In the genomic region with DNA sequence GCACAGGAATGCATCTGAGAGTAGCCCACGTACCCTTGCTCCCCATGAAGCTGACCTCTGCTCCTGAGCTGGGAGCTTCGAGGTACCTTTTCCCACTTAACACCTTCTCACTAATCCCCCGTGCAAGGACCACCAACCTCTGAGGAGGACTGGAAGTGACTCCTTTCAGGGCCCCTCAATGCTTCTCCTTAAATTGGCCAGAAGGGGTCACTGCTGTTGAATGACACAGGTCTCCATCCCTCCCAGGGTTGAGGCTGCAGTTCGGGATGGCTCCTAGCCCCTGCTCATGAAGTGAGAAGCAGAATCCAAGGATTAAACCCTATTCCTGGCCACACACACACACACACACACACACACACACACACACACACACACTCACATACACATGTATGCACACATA, we compare ENCODE assay signal across 9 mouse cellular contexts.
DNase-seq lines count a peak whose midpoint lies in the region; ATAC-seq and TF ChIP-seq lines count a peak whose summit lies in the region.
"Had no signal": no experiment of that assay in that cellular context is flagged by ENCODE, and none has a peak within 500 bp of the region (broad histone marks: within the 10 kb centered on the region; RNA-seq: fewer than 3 reads in every experiment).

No protein-coding gene starts in this region.

- peak; percentile 33; the same call in 1 of the 2 replicates for TF ChIP-seq CTCF in lung, adult 2 months (IDR thresholded peaks at IDR 0.05; ENCODE audit: insufficient read depth, low read length)

- no peak overlapping the region for H3K4me3 ChIP-seq in heart, embryonic 11.5 days (ENCODE audit: low read depth, low read length)
- H3K4me3 ChIP-seq in lung, adult 2 months (replicated peaks; ENCODE audit: extremely low read depth, low read depth, low read length) = no peak overlapping the region
- H3K4me3 ChIP-seq in embryonic facial prominence, embryonic 10.5 days = no peak overlapping the region
- no peak overlapping the region for H3K4me3 ChIP-seq in neural tube, embryonic 12.5 days
- H3K4me3 ChIP-seq: embryonic facial prominence, embryonic 13.5 days had no signal

- no peak; the same call in 1 of the 2 replicates for ATAC-seq in heart, embryonic 11.5 days (replicated peaks; ENCODE audit: insufficient number of reproducible peaks, low FRiP score, low TSS enrichment)
- 0 out of 2 replicates have a peak, but pooled peaks have one; percentile 22 for ATAC-seq in neural tube, embryonic 12.5 days (ENCODE audit: low FRiP score, low read depth)

- H3K9ac ChIP-seq in heart, embryonic 11.5 days (ENCODE audit: low read depth, low read length) = no peak overlapping the region
- H3K9ac ChIP-seq in neural tube, embryonic 12.5 days = no peak overlapping the region
- H3K9ac ChIP-seq: embryonic facial prominence, embryonic 13.5 days had no signal

- no peak overlapping the region for H3K4me2 ChIP-seq in heart, embryonic 11.5 days
- H3K4me2 ChIP-seq in neural tube, embryonic 12.5 days (replicated peaks) = no peak overlapping the region
- H3K4me2 ChIP-seq: embryonic facial prominence, embryonic 13.5 days had no signal

- H3K4me1 ChIP-seq in heart, embryonic 11.5 days (ENCODE audit: control insufficient read depth, insufficient read depth, low read length) = no peaks in the 10 kb centered on the region
- H3K4me1 ChIP-seq in lung, adult 2 months (ENCODE audit: control insufficient read depth, insufficient read depth, low read length) = no peaks in the 10 kb centered on the region
- H3K4me1 ChIP-seq in embryonic facial prominence, embryonic 10.5 days = peaks cover 20% of the 10 kb centered on the region
- no peaks in the 10 kb centered on the region for H3K4me1 ChIP-seq in neural tube, embryonic 12.5 days

- no peaks in the 10 kb centered on the region for H3K9me3 ChIP-seq in heart, embryonic 11.5 days (replicated peaks; ENCODE audit: control insufficient read depth, low read length)
- no peaks in the 10 kb centered on the region for H3K9me3 ChIP-seq in embryonic facial prominence, embryonic 10.5 days
- H3K9me3 ChIP-seq in neural tube, embryonic 12.5 days = no peaks in the 10 kb centered on the region
- H3K9me3 ChIP-seq: embryonic facial prominence, embryonic 13.5 days had no signal

- TF ChIP-seq POLR2A in lung, adult 2 months (IDR thresholded peaks at IDR 0.05; ENCODE audit: borderline replicate concordance, extremely low read depth, low read depth, low read length) = no peak

- H3K27ac ChIP-seq in heart, embryonic 11.5 days (ENCODE audit: low read depth, low read length) = no peak overlapping the region
- no peak overlapping the region for H3K27ac ChIP-seq in embryonic facial prominence, embryonic 10.5 days (replicated peaks)
- no peak overlapping the region for H3K27ac ChIP-seq in neural tube, embryonic 12.5 days
- H3K27ac ChIP-seq: embryonic facial prominence, embryonic 13.5 days had no signal

- peak; percentile 84 for DNase-seq in heart, adult 11 months
- DNase-seq in lung, adult 2 months = no peak
- no peak for DNase-seq in lung, postnatal 4 days
- DNase-seq in embryonic facial prominence, embryonic 10.5 days (ENCODE audit: low spot score) = peak; percentile 29
- DNase-seq in ovary, postnatal 10 days (ENCODE audit: low spot score) = no peak
- no peak for DNase-seq in right cerebral cortex, adult 18-20 months

- 19% methylated on average over 4 of the region's 4 CpGs for WGBS in heart, embryonic 11.5 days (ENCODE audit: insufficient replicate concordance)
- 44% methylated on average over 4 of the region's 4 CpGs for WGBS in lung, adult 2 months
- 30% methylated on average over 4 of the region's 4 CpGs for WGBS in embryonic facial prominence, embryonic 10.5 days
- WGBS in neural tube, embryonic 12.5 days = 36% methylated on average over 4 of the region's 4 CpGs

- no peaks in the 10 kb centered on the region for H3K27me3 ChIP-seq in heart, embryonic 11.5 days (ENCODE audit: control insufficient read depth, insufficient read depth, low read length)
- no peaks in the 10 kb centered on the region for H3K27me3 ChIP-seq in embryonic facial prominence, embryonic 10.5 days (replicated peaks; ENCODE audit: low read depth, poor library complexity, severe bottlenecking)
- no peaks in the 10 kb centered on the region for H3K27me3 ChIP-seq in neural tube, embryonic 12.5 days (replicated peaks)
- H3K27me3 ChIP-seq: embryonic facial prominence, embryonic 13.5 days had no signal

- H3K36me3 ChIP-seq in heart, embryonic 11.5 days (ENCODE audit: control insufficient read depth, insufficient read depth, low read length) = no peaks in the 10 kb centered on the region
- H3K36me3 ChIP-seq in embryonic facial prominence, embryonic 10.5 days (replicated peaks) = no peaks in the 10 kb centered on the region
- H3K36me3 ChIP-seq in neural tube, embryonic 12.5 days = no peaks in the 10 kb centered on the region
- H3K36me3 ChIP-seq: embryonic facial prominence, embryonic 13.5 days had no signal

Comparison
In these comparisons a context has a peak if more than half of its experiments do, and no peak if none do; other contexts are left out.
1. DNase-seq: peak in heart, adult 11 months (single experiment) and embryonic facial prominence, embryonic 10.5 days (single experiment); none in lung, adult 2 months (single experiment), lung, postnatal 4 days (0 of 2), ovary, postnatal 10 days (single experiment) and right cerebral cortex, adult 18-20 months (single experiment).